Mouse (Mus musculus) midbrain, embryonic 15.5 days (tissue): ENCODE data around the gene Srcin1. TPM values are rescaled to one million over a fixed set of nuclear protein-coding genes. Genes with fewer than 3 reads are reported as not detected.

ENCODE experiments used
- ATAC-seq: fragments of 200-750 bp; cut with Nextera tagmentation; replicated peaks from 2 replicates; pipeline ENCODE4 v1.8.0; 2017; ENCODE audit warnings: moderate TSS enrichment
- H3K27ac ChIP-seq: fragments of 300-500 bp; sonication (generic); 2 replicates; pipeline ENCODE4 v1.5.1; 2015; ENCODE audit warnings: mild to moderate bottlenecking, inconsistent platforms
- H3K27me3 ChIP-seq: fragments of 300-500 bp; sonication (generic); replicated peaks from 2 replicates; pipeline ENCODE4 v1.6.1; 2015; ENCODE audit warnings: inconsistent platforms
- H3K36me3 ChIP-seq: fragments of 300-500 bp; sonication (generic); replicated peaks from 2 replicates; pipeline ENCODE4 v1.6.1; 2015; ENCODE audit warnings: inconsistent platforms
- H3K4me1 ChIP-seq: fragments of 300-500 bp; sonication (generic); 2 replicates; pipeline ENCODE4 v1.6.1; 2015; ENCODE audit warnings: inconsistent platforms
- H3K4me2 ChIP-seq: fragments of 300-500 bp; sonication (generic); 2 replicates; pipeline ENCODE4 v1.6.1; 2015; ENCODE audit warnings: inconsistent platforms, mild to moderate bottlenecking, moderate library complexity
- H3K4me3 ChIP-seq: fragments of 300-500 bp; sonication (generic); 2 replicates; pipeline ENCODE4 v1.5.1; 2015; ENCODE audit warnings: mild to moderate bottlenecking, inconsistent platforms
- H3K9ac ChIP-seq: fragments of 300-500 bp; sonication (generic); 2 replicates; pipeline ENCODE4 v1.6.1; 2015; ENCODE audit warnings: mild to moderate bottlenecking, inconsistent platforms
- H3K9me3 ChIP-seq: fragments of 300-500 bp; sonication (generic); 2 replicates; pipeline ENCODE4 v1.6.1; 2016; ENCODE audit warnings: inconsistent platforms
- WGBS: fragments of 180-500 bp; shearing (Covaris S2); methylation state at CpG from one replicate; pipeline ENCODE4 v1.1.7; 2015; ENCODE audit warnings: mixed read lengths; 5-methylcytosine and 5-hydroxymethylcytosine counted together
- polyA plus RNA-seq: library from polyadenylated mRNA; unstranded; fragments of >200 nt; fragmentation: Nextera tagmentation; extraction: Ambion mirVana; gene quantifications from 2 replicates; pipeline ENCODE4 v1.2.1, GENCODE M21; 2015

The Srcin1 gene
- polyA plus RNA-seq, 1 experiment from 2014 or later: 13.2 TPM

DNA sequence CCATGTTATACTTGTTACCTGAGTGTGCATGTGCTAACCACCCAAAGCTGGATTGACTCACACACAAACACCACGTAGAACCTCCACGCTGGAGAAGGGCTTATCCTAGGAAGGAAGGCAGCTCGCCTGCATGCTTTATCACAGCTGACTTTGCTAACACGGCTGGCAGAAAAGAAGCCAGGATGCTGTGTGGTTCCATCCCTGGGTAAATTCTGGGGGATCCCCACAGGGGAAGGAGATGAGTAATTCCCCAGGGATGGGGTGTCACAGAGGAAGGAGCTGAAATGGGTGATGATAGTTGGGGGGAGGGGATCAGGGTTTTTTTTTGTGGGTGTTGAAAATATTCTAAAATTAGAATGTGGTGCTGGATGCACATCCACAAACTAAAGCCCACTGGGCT, 70.2 kb downstream of the Srcin1 start:
- no peak overlapping the region for H3K4me2 ChIP-seq
- no peak for ATAC-seq
- H3K36me3 ChIP-seq: no peaks in the 10 kb centered on the region
- peaks cover 12% of the 10 kb centered on the region for H3K27me3 ChIP-seq
- no peak overlapping the region for H3K4me3 ChIP-seq
- no peak overlapping the region for H3K27ac ChIP-seq
- peaks cover 14% of the 10 kb centered on the region for H3K4me1 ChIP-seq
- WGBS: 87% methylated on average over 4 of the region's 4 CpGs
- no peaks in the 10 kb centered on the region for H3K9me3 ChIP-seq
- H3K9ac ChIP-seq: no peak overlapping the region

DNA sequence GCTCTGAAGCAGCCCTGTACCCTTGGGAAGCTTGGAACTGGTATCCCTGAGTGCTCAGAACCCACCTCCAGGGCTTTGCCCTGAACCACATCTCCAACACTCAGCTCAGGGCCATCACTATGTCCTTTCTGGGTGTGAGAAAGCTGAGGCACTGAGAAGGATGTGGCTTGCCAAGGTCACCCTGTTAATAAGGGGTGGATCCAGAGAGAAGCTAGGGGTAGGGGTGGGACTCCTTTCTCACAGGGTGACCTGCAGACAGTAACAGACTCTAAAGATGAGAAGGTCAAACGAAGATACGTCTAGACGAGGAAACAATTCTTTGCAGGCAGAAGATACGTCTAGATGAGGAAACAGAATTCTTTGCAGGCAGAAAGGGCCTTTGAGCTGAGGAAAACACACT, 73.1 kb downstream of the Srcin1 start:
- Histone ChIP-seq H3K36me3 (no peaks in the 10 kb centered on the region), H3K9ac (no peak overlapping the region), H3K4me1 (peaks cover 13% of the 10 kb centered on the region), H3K27me3 (peaks cover 33% of the 10 kb centered on the region), H3K27ac (no peak overlapping the region), H3K4me2 (no peak overlapping the region), H3K4me3 (no peak overlapping the region), H3K9me3 (no peaks in the 10 kb centered on the region)
- WGBS: 82% methylated on average over 4 of the region's 4 CpGs
- no peak for ATAC-seq

- 50% methylated on average over 9 of the region's 9 CpGs for WGBS
- Histone ChIP-seq H3K36me3 (no peaks in the 10 kb centered on the region), H3K4me1 (peaks cover 13% of the 10 kb centered on the region), H3K27ac (no peak overlapping the region), H3K27me3 (peaks cover 33% of the 10 kb centered on the region), H3K9me3 (no peaks in the 10 kb centered on the region), H3K9ac (no peak overlapping the region), H3K4me3 (no peak overlapping the region), H3K4me2 (no peak overlapping the region)
- ATAC-seq: no peak
Observed at GRCm38 (mm10) chr11:97502383-97502782, 73.6 kb downstream of the Srcin1 start.

DNA sequence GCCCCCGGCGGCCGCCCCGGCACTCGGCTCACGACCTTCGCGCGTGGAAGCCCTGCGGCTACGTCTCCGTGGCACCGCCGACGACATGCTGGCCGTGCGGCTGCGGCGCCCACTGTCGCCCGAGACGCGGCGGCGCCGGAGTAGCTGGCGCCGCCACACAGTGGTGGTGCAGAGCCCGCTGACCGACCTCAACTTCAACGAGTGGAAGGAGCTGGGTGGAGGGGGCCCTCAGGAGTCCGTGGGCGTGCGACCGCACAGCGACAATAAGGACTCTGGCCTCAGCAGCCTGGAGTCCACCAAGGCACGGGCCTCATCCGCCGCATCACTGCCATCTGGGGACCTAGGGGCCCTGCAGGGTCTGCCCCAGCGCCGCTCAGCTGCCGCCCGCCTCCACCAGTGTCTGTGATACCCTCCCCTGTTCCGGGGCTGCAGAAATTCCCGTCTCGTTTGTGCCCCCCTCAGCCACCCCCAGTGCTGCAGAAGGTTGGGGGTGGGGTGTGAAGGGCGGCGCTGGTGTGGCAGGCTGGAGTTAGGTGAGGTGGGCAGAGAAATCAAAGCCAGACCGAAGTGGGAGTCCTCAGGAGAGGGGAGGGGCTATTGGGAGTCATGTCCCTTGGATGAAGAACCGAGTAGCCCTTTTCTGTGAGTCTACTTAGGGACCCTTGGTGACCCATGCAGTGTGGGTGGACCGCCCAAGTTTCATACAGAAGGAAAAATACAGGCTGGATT, 75.1 kb downstream of the Srcin1 start:
- Histone ChIP-seq H3K36me3 (no peaks in the 10 kb centered on the region), H3K4me1 (peaks cover 13% of the 10 kb centered on the region), H3K27ac (no peak overlapping the region), H3K9ac (peak overlapping the region; percentile 16; the same call in 1 of the 2 replicates), H3K9me3 (no peaks in the 10 kb centered on the region), H3K4me2 (peak overlapping the region; percentile 50), H3K27me3 (peaks cover 33% of the 10 kb centered on the region), H3K4me3 (peak overlapping the region; percentile 28)
- peak; percentile 45 for ATAC-seq
- WGBS: 8% methylated on average over 51 of the region's 51 CpGs

DNA sequence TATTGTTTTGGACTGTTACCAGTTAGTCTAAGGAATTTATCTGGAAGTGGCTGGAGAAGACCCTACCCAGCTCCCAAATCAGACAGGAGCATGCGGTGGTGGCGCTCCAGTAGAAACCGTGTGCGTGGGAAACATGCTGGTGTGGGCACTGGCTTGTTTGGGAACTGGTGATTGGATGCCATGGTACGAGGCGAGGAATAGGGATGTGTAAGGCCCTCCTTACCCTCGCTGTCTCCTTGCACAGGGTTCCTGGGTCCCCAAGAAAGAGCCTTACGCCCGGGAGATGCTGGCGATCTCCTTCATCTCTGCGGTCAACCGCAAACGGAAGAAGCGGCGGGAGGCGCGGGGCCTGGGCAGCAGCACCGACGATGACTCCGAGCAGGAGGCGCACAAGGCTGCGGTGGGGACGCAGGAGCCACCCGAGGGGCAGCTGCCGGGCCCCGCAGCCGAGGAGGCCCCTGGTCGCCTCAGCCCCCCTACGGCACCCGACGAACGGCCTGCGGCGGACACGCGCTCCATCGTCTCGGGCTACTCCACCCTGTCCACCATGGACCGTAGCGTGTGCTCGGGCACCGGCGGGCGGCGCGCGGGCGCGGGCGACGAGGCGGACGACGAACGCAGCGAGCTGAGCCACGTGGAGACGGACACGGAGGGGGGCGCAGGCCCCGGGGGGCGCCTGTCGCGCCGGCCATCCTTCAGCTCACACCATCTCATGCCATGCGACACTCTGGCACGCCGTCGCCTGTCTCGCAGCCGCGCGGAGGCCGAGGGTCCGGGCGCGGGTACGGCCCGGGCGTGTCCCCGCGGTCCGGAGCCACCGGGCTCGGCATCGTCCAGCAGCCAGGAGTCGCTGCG, 75.9 kb downstream of the Srcin1 start, which contains the start of gene 4933428G20Rik:
4933428G20Rik (minus strand) TSS at position 476 of the 855 bp plus-strand sequence.
- WGBS: 8% methylated on average over 80 of the region's 88 CpGs
- Histone ChIP-seq H3K27me3 (peaks cover 33% of the 10 kb centered on the region), H3K27ac (no peak within 1 kb of the TSS), H3K4me3 (peak within 1 kb of the TSS; percentile 28), H3K36me3 (no peaks in the 10 kb centered on the region), H3K4me2 (peak within 1 kb of the TSS; percentile 50), H3K9me3 (no peaks in the 10 kb centered on the region), H3K9ac (peak within 1 kb of the TSS; percentile 16; the same call in 1 of the 2 replicates), H3K4me1 (peaks cover 13% of the 10 kb centered on the region)
- ATAC-seq: peak; percentile 46

GRCm38 (mm10) chr11:97497543-97497942, 78.4 kb downstream of the Srcin1 start:
- Histone ChIP-seq H3K4me2 (no peak overlapping the region), H3K9ac (no peak overlapping the region), H3K9me3 (no peaks in the 10 kb centered on the region), H3K4me3 (no peak overlapping the region), H3K27me3 (peaks cover 33% of the 10 kb centered on the region), H3K4me1 (peaks cover 13% of the 10 kb centered on the region), H3K36me3 (0 out of 2 replicates have a peak, but pooled peaks cover 4% of the 10 kb centered on the region), H3K27ac (no peak overlapping the region)
- 91% methylated on average over 4 of the region's 4 CpGs for WGBS
- ATAC-seq: no peak

DNA sequence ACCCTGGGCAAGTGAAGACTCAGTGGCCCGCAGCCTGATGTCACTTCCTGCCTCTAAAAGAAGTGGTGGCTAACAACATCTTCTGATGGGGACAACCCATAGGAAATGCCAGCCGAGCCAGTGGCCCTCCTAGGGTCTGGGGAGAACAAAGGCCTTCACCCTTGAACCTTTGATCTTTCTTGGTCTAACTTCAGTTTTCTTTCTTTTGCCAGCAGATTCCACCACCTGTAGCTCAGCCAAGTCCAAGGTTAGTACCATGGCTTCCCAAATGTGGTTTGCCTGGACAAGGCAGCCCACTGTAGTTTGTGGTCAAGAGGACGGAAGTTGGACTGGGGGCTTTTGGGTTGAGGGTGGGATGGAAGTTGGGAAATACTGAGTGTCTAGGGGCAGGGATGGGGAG, 83.2 kb downstream of the Srcin1 start:
- peaks cover 11% of the 10 kb centered on the region for H3K36me3 ChIP-seq
- peaks cover 3% of the 10 kb centered on the region; the same call in 1 of the 2 replicates for H3K4me1 ChIP-seq
- ATAC-seq: no peak
- no peak overlapping the region for H3K4me3 ChIP-seq
- H3K27me3 ChIP-seq: no peaks in the 10 kb centered on the region
- no peak overlapping the region for H3K9ac ChIP-seq
- no peak overlapping the region for H3K27ac ChIP-seq
- no peak overlapping the region for H3K4me2 ChIP-seq
- no peaks in the 10 kb centered on the region for H3K9me3 ChIP-seq
- WGBS: 89% methylated on average over 3 of the region's 3 CpGs

- Histone ChIP-seq H3K27ac (no peak overlapping the region), H3K27me3 (no peaks in the 10 kb centered on the region), H3K4me3 (no peak overlapping the region), H3K4me1 (peaks cover 3% of the 10 kb centered on the region; the same call in 1 of the 2 replicates), H3K36me3 (peaks cover 11% of the 10 kb centered on the region), H3K9me3 (no peaks in the 10 kb centered on the region), H3K9ac (no peak overlapping the region), H3K4me2 (no peak overlapping the region)
- ATAC-seq: no peak
- WGBS: 68% methylated on average over 10 of the region's 10 CpGs
Observed at GRCm38 (mm10) chr11:97491640-97492039, 84.3 kb downstream of the Srcin1 start.

GRCm38 (mm10) chr11:97489589-97490324, 86.2 kb downstream of the Srcin1 start:
- H3K4me3 ChIP-seq: no peak overlapping the region
- H3K9ac ChIP-seq: no peak overlapping the region
- no peaks in the 10 kb centered on the region for H3K27me3 ChIP-seq
- H3K4me1 ChIP-seq: peaks cover 3% of the 10 kb centered on the region; the same call in 1 of the 2 replicates
- H3K4me2 ChIP-seq: no peak overlapping the region
- H3K36me3 ChIP-seq: peaks cover 14% of the 10 kb centered on the region
- ATAC-seq: peak; percentile 70; the same call in 1 of the 2 replicates
- 23% methylated on average over 16 of the region's 16 CpGs for WGBS
- no peak overlapping the region for H3K27ac ChIP-seq
- H3K9me3 ChIP-seq: no peaks in the 10 kb centered on the region

- Histone ChIP-seq H3K36me3 (peaks cover 12% of the 10 kb centered on the region), H3K4me2 (no peak overlapping the region), H3K27me3 (no peaks in the 10 kb centered on the region), H3K9me3 (no peaks in the 10 kb centered on the region), H3K4me1 (peaks cover 3% of the 10 kb centered on the region; the same call in 1 of the 2 replicates), H3K9ac (no peak overlapping the region), H3K4me3 (no peak overlapping the region), H3K27ac (no peak overlapping the region)
- no peak for ATAC-seq
- WGBS: 80% methylated on average over 3 of the region's 3 CpGs
Observed at GRCm38 (mm10) chr11:97487656-97488055, 88.3 kb downstream of the Srcin1 start.

GRCm38 (mm10) chr11:97485661-97486060, 90.3 kb downstream of the Srcin1 start:
- Histone ChIP-seq H3K9ac (no peak overlapping the region), H3K4me2 (no peak overlapping the region), H3K4me3 (no peak overlapping the region), H3K36me3 (peaks cover 15% of the 10 kb centered on the region; the same call in 1 of the 2 replicates), H3K27ac (no peak overlapping the region), H3K4me1 (peaks cover 3% of the 10 kb centered on the region; the same call in 1 of the 2 replicates), H3K27me3 (no peaks in the 10 kb centered on the region), H3K9me3 (no peaks in the 10 kb centered on the region)
- 80% methylated on average over 8 of the region's 8 CpGs for WGBS
- ATAC-seq: no peak

DNA sequence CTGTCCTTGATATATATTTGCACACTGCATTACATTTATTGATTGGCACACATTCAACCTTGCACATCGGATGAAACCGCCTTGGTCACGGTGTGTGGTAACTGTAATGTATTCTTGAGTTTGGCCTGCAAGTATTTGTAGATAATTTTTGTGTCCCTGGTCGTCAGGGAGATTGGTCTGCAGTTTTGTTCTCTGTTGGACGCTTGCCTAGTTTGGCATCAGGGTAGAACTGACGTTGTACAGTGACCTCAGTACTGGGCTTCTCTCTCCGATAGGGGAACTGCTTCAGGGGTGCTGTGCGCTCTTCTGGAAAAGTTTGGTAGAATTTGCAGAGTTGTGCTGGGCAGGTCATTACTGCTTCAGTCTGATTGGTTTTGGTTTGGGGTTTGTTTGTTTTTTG, 96.2 kb downstream of the Srcin1 start:
- no peak overlapping the region for H3K9ac ChIP-seq
- H3K36me3 ChIP-seq: peaks cover 23% of the 10 kb centered on the region
- H3K4me3 ChIP-seq: no peak overlapping the region
- no peaks in the 10 kb centered on the region for H3K9me3 ChIP-seq
- H3K4me2 ChIP-seq: no peak overlapping the region
- 80% methylated on average over 8 of the region's 8 CpGs for whole genome bisulfite sequencing
- no peaks in the 10 kb centered on the region for H3K4me1 ChIP-seq
- H3K27me3 ChIP-seq: no peaks in the 10 kb centered on the region
- no peak for ATAC-seq
- no peak overlapping the region for H3K27ac ChIP-seq
